Mouse (Mus musculus): Measurements from ENCODE around the gene Rad50. TPM values are rescaled to one million over a fixed set of nuclear protein-coding genes. Genes with fewer than 3 reads are reported as not detected.

Gene Rad50
- polyA plus RNA-seq, 1 experiment, result 4.3 TPM

DNA sequence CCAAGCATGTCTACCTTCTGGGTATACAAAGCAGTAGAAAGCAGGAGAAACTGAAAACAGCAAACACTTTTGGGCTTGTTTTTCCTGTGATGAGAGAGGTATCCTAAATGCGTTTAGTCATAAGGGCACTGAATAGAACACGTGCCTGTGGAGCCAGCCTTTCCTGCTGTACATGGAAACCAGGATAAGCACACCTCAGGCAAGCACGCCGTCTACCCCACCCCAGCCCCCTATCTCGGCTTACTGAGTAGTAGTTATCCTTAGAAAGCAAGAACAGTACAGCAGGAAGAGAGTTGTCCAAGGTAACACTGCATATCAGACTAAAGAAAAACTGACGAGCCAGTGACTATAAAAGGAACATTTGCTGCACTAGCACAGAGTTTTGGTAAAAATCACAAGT lies 49.3 kb downstream of the Rad50 start:
- no peak overlapping the region for H3K4me3 ChIP-seq
- H3K27me3 ChIP-seq (ENCODE audit: control insufficient read depth, insufficient read depth, insufficient read length), result no peaks in the 10 kb centered on the region
- no peak overlapping the region for H3K4me2 ChIP-seq (ENCODE audit: low read depth)
- no peaks in the 10 kb centered on the region for H3K36me3 ChIP-seq (ENCODE audit: control insufficient read depth, insufficient read depth)
- no peak for TF ChIP-seq REST (IDR thresholded peaks at IDR 0.05; ENCODE audit: insufficient read depth, insufficient read length)
- no peak for TF ChIP-seq TCF12 (IDR thresholded peaks at IDR 0.05; ENCODE audit: insufficient read depth, poor library complexity, severe bottlenecking)
- no peak for TF ChIP-seq POLR2A (IDR thresholded peaks at IDR 0.05; ENCODE audit: insufficient read length, low read depth)
- no peak for TF ChIP-seq MAX (IDR thresholded peaks at IDR 0.05; ENCODE audit: low read depth)
- no peak overlapping the region for H3ac ChIP-seq (ENCODE audit: control insufficient read depth, insufficient read length)
- H3K79me2 ChIP-seq (ENCODE audit: control insufficient read depth, insufficient read depth), result no peaks in the 10 kb centered on the region

DNA sequence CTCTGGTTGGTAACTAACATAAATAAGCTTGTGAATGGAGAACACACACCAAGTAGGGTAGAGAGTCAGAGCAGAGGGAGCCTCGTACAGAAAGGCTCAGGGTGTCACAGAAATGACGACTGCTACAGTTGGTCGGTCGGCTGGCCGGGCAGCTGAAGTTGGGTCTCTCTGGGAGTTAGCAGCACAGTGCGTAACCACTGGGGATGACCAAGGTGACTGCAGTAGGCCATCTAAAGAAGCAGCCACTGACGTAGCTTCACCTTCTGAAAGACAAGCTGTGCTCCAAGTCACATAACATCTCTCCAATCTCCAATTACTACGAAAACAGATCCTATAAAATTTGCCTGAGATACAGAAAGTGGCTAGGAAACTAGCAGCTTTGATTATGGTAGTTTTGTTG lies 49.7 kb downstream of the Rad50 start:
- no peaks in the 10 kb centered on the region for H3K79me2 ChIP-seq (ENCODE audit: control insufficient read depth, insufficient read depth)
- TF ChIP-seq POLR2A (IDR thresholded peaks at IDR 0.05; ENCODE audit: insufficient read length, low read depth) (no peak), CEBPB (IDR thresholded peaks at IDR 0.05; ENCODE audit: insufficient read depth, poor library complexity, severe bottlenecking) (no peak), SRF (IDR thresholded peaks at IDR 0.05; ENCODE audit: control insufficient read depth, insufficient read length, low read depth) (no peak), E2F4 (IDR thresholded peaks at IDR 0.05; ENCODE audit: insufficient read depth) (no peak), MYOG (IDR thresholded peaks at IDR 0.05; ENCODE audit: control insufficient read depth in 1 of 3, insufficient read depth in 1 of 3, insufficient read length in 2 of 3, low read depth in 2 of 3) (no peak), USF1 (IDR thresholded peaks at IDR 0.05; ENCODE audit: low read depth) (no peak), POLR2AphosphoS2 (IDR thresholded peaks at IDR 0.05; ENCODE audit: insufficient read length, low read depth) (no peak), MYOD1 (IDR thresholded peaks at IDR 0.05; ENCODE audit: control insufficient read depth in 1 of 3, insufficient read length in 2 of 3, low read depth in 2 of 3) (no peak), MAX (IDR thresholded peaks at IDR 0.05; ENCODE audit: low read depth) (no peak), TCF12 (IDR thresholded peaks at IDR 0.05; ENCODE audit: insufficient read depth, poor library complexity, severe bottlenecking) (no peak), REST (IDR thresholded peaks at IDR 0.05; ENCODE audit: insufficient read depth, insufficient read length) (no peak)
- H3ac ChIP-seq (ENCODE audit: control insufficient read depth, insufficient read length), result no peak overlapping the region
- no peaks in the 10 kb centered on the region for H3K27me3 ChIP-seq (ENCODE audit: control insufficient read depth, insufficient read depth, insufficient read length)
- no peak overlapping the region for H3K4me2 ChIP-seq (ENCODE audit: low read depth)
- H3K4me3 ChIP-seq, result no peak overlapping the region
- H3K36me3 ChIP-seq (ENCODE audit: control insufficient read depth, insufficient read depth), result no peaks in the 10 kb centered on the region

DNA sequence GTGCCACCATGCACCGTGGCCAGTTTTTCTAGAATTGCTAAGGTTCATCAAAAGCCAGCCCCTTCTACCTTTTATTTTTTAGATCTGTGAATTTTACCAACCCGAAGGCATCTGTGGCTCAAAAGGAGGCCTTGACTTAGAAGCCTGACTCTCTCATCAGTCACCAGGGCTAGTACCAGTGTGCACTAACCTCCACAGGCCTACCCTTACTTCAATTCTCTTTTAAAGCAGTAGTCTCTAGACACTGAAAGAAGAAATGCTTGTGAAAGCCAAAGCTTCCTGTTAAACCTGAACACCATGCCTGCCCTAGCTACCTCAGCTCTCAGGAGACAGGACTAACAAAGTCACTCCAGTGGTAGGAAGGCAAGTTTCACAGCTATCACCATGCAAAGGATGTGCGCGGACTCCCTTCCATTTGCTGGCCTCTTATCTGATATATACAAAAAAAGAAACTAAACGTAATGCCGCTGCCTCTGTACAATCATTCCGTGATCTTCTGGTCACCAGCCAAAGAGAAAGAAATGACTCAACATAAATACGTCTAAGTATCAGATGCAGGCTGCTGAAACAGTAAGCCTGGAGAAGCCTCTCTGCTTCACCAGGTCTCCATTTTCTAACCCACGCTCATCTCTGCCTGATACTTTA lies 50.4 kb downstream of the Rad50 start:
- Histone ChIP-seq H3ac (ENCODE audit: control insufficient read depth, insufficient read length) (no peak overlapping the region), H3K79me2 (ENCODE audit: control insufficient read depth, insufficient read depth) (no peaks in the 10 kb centered on the region), H3K36me3 (ENCODE audit: control insufficient read depth, insufficient read depth) (no peaks in the 10 kb centered on the region), H3K27me3 (ENCODE audit: control insufficient read depth, insufficient read depth, insufficient read length) (no peaks in the 10 kb centered on the region), H3K4me2 (ENCODE audit: low read depth) (no peak overlapping the region), H3K4me3 (no peak overlapping the region)
- no peak for TF ChIP-seq MAX (IDR thresholded peaks at IDR 0.05; ENCODE audit: low read depth)
- TF ChIP-seq MYOG (IDR thresholded peaks at IDR 0.05; ENCODE audit: control insufficient read depth in 1 of 3, insufficient read depth in 1 of 3, insufficient read length in 2 of 3, low read depth in 2 of 3), result no peak
- no peak for TF ChIP-seq USF1 (IDR thresholded peaks at IDR 0.05; ENCODE audit: low read depth)
- no peak for TF ChIP-seq CEBPB (IDR thresholded peaks at IDR 0.05; ENCODE audit: insufficient read depth, poor library complexity, severe bottlenecking)
- no peak for TF ChIP-seq MYOD1 (IDR thresholded peaks at IDR 0.05; ENCODE audit: control insufficient read depth in 1 of 3, insufficient read length in 2 of 3, low read depth in 2 of 3)
- no peak for TF ChIP-seq POLR2AphosphoS2 (IDR thresholded peaks at IDR 0.05; ENCODE audit: insufficient read length, low read depth)
- no peak for TF ChIP-seq E2F4 (IDR thresholded peaks at IDR 0.05; ENCODE audit: insufficient read depth)
- TF ChIP-seq TCF3 (IDR thresholded peaks at IDR 0.05; ENCODE audit: insufficient read length, low read depth), result no peak
- no peak for TF ChIP-seq REST (IDR thresholded peaks at IDR 0.05; ENCODE audit: insufficient read depth, insufficient read length)
- TF ChIP-seq POLR2A (IDR thresholded peaks at IDR 0.05; ENCODE audit: insufficient read length, low read depth), result no peak
- no peak for TF ChIP-seq SRF (IDR thresholded peaks at IDR 0.05; ENCODE audit: control insufficient read depth, insufficient read length, low read depth)
- TF ChIP-seq TCF12 (IDR thresholded peaks at IDR 0.05; ENCODE audit: insufficient read depth, poor library complexity, severe bottlenecking), result no peak

DNA sequence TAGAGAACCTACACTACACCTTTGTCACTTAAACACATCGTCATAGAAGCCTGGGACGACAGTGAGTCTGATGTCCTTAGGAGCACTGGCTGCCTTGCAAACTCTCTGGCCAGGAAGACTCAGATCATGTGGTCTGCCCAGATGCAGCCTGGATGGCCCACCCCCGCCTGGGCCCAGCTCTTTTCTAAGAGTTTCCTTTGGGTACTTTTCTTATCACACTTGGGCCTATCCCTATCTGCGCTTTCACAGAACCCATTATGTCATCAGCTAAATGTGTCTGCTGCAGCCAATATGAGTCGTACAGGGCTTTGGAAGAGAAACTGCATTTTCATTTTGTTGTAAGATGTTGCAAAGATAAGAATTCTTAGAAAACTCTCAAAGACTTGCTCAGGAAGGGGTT lies 52.1 kb downstream of the Rad50 start:
- no peaks in the 10 kb centered on the region for H3K27me3 ChIP-seq (ENCODE audit: control insufficient read depth, insufficient read depth, insufficient read length)
- no peak overlapping the region for H3ac ChIP-seq (ENCODE audit: control insufficient read depth, insufficient read length)
- H3K4me3 ChIP-seq, result no peak overlapping the region
- H3K79me2 ChIP-seq (ENCODE audit: control insufficient read depth, insufficient read depth), result no peaks in the 10 kb centered on the region
- TF ChIP-seq MYOG (IDR thresholded peaks at IDR 0.05; ENCODE audit: control insufficient read depth in 1 of 3, insufficient read depth in 1 of 3, insufficient read length in 2 of 3, low read depth in 2 of 3), result no peak
- no peak for TF ChIP-seq USF1 (IDR thresholded peaks at IDR 0.05; ENCODE audit: low read depth)
- no peak for TF ChIP-seq TCF3 (IDR thresholded peaks at IDR 0.05; ENCODE audit: insufficient read length, low read depth)
- no peak for TF ChIP-seq POLR2AphosphoS2 (IDR thresholded peaks at IDR 0.05; ENCODE audit: insufficient read length, low read depth)
- TF ChIP-seq SRF (IDR thresholded peaks at IDR 0.05; ENCODE audit: control insufficient read depth, insufficient read length, low read depth), result no peak
- TF ChIP-seq POLR2A (IDR thresholded peaks at IDR 0.05; ENCODE audit: insufficient read length, low read depth), result no peak
- H3K4me2 ChIP-seq (ENCODE audit: low read depth), result no peak overlapping the region
- H3K36me3 ChIP-seq (ENCODE audit: control insufficient read depth, insufficient read depth), result peaks cover 5% of the 10 kb centered on the region

DNA sequence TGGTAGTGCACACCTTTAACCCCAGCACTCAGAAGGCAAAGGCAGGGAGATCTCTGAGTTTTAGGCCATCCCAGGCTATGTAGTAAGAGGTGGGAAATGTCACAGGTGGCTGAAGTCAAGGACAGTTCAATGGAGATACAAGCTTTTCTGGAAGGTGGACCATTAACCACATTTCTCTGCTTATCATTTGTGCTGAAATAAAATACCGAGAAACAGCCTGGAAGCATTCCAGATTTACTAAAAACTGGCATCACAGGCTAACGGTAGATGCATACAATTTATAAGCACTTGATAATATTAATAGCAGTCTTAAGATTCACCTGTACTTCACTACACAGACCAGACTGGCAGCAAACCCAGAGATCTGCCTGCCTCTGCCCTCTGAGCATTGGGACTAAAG lies 54.7 kb downstream of the Rad50 start:
- peaks cover 14% of the 10 kb centered on the region for H3K36me3 ChIP-seq (ENCODE audit: control insufficient read depth, insufficient read depth)
- no peak overlapping the region for H3K4me3 ChIP-seq
- no peaks in the 10 kb centered on the region for H3K27me3 ChIP-seq (ENCODE audit: control insufficient read depth, insufficient read depth, insufficient read length)
- no peak overlapping the region for H3K4me2 ChIP-seq (ENCODE audit: low read depth)
- H3ac ChIP-seq (ENCODE audit: control insufficient read depth, insufficient read length), result no peak overlapping the region
- no peak for TF ChIP-seq CEBPB (IDR thresholded peaks at IDR 0.05; ENCODE audit: insufficient read depth, poor library complexity, severe bottlenecking)
- TF ChIP-seq POLR2AphosphoS2 (IDR thresholded peaks at IDR 0.05; ENCODE audit: insufficient read length, low read depth), result no peak
- no peak for TF ChIP-seq TCF3 (IDR thresholded peaks at IDR 0.05; ENCODE audit: insufficient read length, low read depth)
- H3K79me2 ChIP-seq (ENCODE audit: control insufficient read depth, insufficient read depth), result no peaks in the 10 kb centered on the region
